Mouse (Mus musculus): ENCODE results near the gene Rerg. TPM values are rescaled to one million over a fixed set of nuclear protein-coding genes. Genes with fewer than 3 reads are reported as not detected.

Rerg gene
- polyA plus RNA-seq, 1 experiment from 2014 or later = 6.9 TPM

DNA sequence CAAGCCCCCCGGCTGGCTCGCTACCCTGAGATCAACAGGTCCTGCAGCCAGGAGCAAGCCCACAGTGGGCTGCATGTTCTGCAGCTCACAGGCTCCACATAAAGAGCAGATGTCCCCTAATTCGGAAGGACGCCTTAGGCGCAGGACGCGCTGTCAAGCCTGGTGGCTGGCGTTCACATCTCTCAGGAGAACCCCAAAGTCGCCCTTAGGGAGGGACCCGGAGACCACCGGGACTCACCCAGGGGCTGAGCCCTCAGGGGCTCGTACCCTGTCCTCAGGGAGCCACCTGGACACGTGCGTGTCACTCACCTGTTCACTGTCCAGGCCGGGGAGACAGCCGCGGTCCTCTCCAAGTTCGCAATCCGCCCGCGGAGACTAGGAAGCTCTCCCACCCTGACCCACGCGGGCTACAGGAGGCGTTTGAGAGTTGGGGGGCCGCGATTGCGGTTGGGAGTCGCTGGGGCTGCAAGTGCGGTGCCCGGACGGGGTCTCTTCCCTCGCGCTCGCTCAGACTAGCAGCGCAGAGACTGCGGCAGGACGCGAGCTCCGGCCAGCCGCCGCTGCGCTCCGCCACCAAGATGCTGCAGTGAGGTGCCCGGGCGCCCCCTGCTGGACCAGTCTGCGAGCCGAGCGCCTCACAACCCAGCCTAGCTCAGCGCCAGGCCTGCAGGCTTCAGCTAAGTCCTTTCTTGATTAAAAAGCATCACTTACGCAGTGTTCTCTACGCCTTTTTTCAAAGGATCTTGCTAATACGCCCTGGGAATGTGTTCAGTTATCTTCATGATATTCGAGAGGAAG lies 927 bp downstream of the Rerg start:
- Histone ChIP-seq H3K9ac (replicated peaks) (peak overlapping the region; percentile 49), H3K36me3 (replicated peaks; ENCODE audit: insufficient read depth, low read length) (no peaks in the 10 kb centered on the region), H3K27ac (ENCODE audit: low read depth) (no peak overlapping the region; the same call in 1 of the 2 replicates), H3K9me3 (ENCODE audit: low read length) (no peaks in the 10 kb centered on the region), H3K27me3 (ENCODE audit: insufficient read depth, low read length) (peaks cover 19% of the 10 kb centered on the region), H3K4me1 (ENCODE audit: insufficient read depth) (peaks cover 3% of the 10 kb centered on the region; the same call in 1 of the 2 replicates), H3K4me3 (ENCODE audit: low read depth, low read length) (peak overlapping the region; percentile 43), H3K4me2 (ENCODE audit: low read depth, low read length) (peak overlapping the region; percentile 65)
- peak; percentile 87 for ATAC-seq
- DNase-seq = peak; percentile 89
- peak; percentile 90 for TF ChIP-seq CTCF (IDR thresholded peaks at IDR 0.05; ENCODE audit: low read depth)
- TF ChIP-seq EP300 (IDR thresholded peaks at IDR 0.05; ENCODE audit: low read depth) = no peak
- WGBS (ENCODE audit: insufficient replicate concordance) = 2% methylated on average over 52 of the region's 53 CpGs

DNA sequence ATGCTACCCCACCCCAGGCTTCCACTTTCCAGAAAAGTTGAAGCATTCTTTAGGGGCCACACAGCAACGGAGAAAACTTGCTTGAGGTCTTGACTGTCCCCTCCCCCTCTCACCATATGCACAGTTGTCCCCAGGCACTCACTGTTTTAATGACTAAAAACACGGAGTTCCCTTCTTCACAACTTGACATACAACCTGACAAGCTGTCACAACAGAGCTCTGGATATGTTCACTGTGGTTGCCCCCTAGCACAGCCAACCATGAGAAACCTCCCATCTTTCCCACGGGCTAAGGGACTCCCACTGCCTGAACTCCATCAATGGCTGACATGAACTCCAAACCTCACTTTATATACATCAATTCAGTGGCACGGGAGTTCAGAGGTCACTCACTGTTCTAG lies 3.5 kb downstream of the Rerg start:
- Histone ChIP-seq H3K9ac (replicated peaks) (no peak overlapping the region), H3K36me3 (replicated peaks; ENCODE audit: insufficient read depth, low read length) (no peaks in the 10 kb centered on the region), H3K9me3 (ENCODE audit: low read length) (no peaks in the 10 kb centered on the region), H3K27me3 (ENCODE audit: insufficient read depth, low read length) (peaks cover 19% of the 10 kb centered on the region), H3K4me1 (ENCODE audit: insufficient read depth) (peaks cover 3% of the 10 kb centered on the region; the same call in 1 of the 2 replicates), H3K4me2 (ENCODE audit: low read depth, low read length) (no peak overlapping the region), H3K27ac (ENCODE audit: low read depth) (no peak overlapping the region), H3K4me3 (ENCODE audit: low read depth, low read length) (no peak overlapping the region)
- ATAC-seq = no peak
- 50% methylated on average over 4 of the region's 4 CpGs for WGBS (ENCODE audit: insufficient replicate concordance)
- DNase-seq = no peak
- TF ChIP-seq EP300 (IDR thresholded peaks at IDR 0.05; ENCODE audit: low read depth) = no peak
- no peak for TF ChIP-seq CTCF (IDR thresholded peaks at IDR 0.05; ENCODE audit: low read depth)

DNA sequence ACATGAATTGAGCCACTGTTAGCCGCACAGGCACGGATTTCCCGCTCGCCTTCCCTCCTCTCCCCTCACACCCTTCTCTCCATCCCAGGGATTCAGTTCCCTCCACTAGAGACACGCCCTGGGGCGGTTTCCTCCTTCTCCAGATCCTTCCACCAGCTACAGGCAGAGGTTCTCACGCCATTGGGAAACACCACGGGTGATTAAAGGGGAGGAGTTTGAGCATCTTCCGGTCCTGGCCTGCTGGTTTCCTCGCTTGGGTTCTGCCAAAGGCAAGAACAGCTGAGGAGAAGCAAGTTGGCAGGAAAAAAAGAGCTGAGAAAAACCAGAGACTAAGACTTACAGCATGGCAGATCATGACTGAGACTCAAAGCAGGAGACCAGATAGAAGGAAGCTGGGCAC lies 6.7 kb downstream of the Rerg start:
- Histone ChIP-seq H3K4me3 (ENCODE audit: low read depth, low read length) (no peak overlapping the region), H3K9me3 (ENCODE audit: low read length) (no peaks in the 10 kb centered on the region), H3K27ac (ENCODE audit: low read depth) (no peak overlapping the region), H3K4me1 (ENCODE audit: insufficient read depth) (no peaks in the 10 kb centered on the region), H3K36me3 (replicated peaks; ENCODE audit: insufficient read depth, low read length) (no peaks in the 10 kb centered on the region), H3K27me3 (ENCODE audit: insufficient read depth, low read length) (peaks cover 5% of the 10 kb centered on the region; the same call in 1 of the 2 replicates), H3K9ac (replicated peaks) (no peak overlapping the region), H3K4me2 (ENCODE audit: low read depth, low read length) (no peak overlapping the region)
- DNase-seq (no peak), ATAC-seq (no peak)
- WGBS (ENCODE audit: insufficient replicate concordance) = 65% methylated on average over 10 of the region's 10 CpGs
- TF ChIP-seq CTCF (IDR thresholded peaks at IDR 0.05; ENCODE audit: low read depth) = no peak
- no peak for TF ChIP-seq EP300 (IDR thresholded peaks at IDR 0.05; ENCODE audit: low read depth)

DNA sequence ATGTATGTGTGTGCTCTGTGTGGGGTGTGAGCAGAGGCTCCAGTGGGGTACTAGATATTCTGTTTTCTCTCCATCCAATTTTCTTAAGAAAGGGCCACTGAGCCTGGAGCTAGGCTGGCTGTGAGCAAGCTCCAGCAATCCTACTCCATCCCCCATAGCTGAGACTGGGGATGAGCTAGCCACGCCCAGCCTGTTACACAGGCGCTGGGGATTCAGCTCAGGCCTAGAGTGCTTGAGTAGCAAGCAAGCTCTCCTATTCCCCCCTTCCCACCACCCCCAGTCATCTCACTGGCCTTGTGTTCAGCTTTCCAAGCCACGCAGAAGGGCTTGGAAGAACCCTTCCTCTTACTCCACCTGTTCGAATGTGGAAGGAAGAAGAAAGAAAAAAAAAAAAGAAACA lies 7.2 kb downstream of the Rerg start:
- 75% methylated on average over 4 of the region's 4 CpGs for WGBS (ENCODE audit: insufficient replicate concordance)
- Histone ChIP-seq H3K36me3 (replicated peaks; ENCODE audit: insufficient read depth, low read length) (no peaks in the 10 kb centered on the region), H3K4me1 (ENCODE audit: insufficient read depth) (no peaks in the 10 kb centered on the region), H3K27ac (ENCODE audit: low read depth) (no peak overlapping the region), H3K9ac (replicated peaks) (no peak overlapping the region), H3K4me3 (ENCODE audit: low read depth, low read length) (no peak overlapping the region), H3K4me2 (ENCODE audit: low read depth, low read length) (no peak overlapping the region), H3K27me3 (ENCODE audit: insufficient read depth, low read length) (peaks cover 1% of the 10 kb centered on the region; the same call in 1 of the 2 replicates), H3K9me3 (ENCODE audit: low read length) (no peaks in the 10 kb centered on the region)
- DNase-seq (no peak), ATAC-seq (no peak)
- TF ChIP-seq CTCF (IDR thresholded peaks at IDR 0.05; ENCODE audit: low read depth) (no peak), EP300 (IDR thresholded peaks at IDR 0.05; ENCODE audit: low read depth) (no peak)

DNA sequence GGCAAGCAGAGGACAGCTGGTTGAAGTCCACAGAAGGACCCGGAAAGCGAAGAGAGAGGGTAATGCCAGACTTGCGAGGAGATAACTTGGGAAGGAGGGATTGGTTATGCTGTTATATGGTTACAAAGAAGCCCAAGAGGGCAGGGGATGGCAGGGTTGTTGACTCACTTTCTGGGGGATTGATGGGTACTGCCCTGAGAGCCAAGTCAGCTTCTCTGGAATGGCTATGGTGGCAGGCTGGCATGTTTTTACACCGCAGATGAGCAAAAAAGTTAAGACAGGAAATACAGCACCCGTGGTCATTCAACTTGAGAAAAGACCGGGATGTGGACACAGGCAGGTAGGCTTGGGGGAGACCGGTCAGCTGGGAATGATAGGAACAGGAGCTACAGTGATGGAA lies 7.8 kb downstream of the Rerg start:
- TF ChIP-seq EP300 (IDR thresholded peaks at IDR 0.05; ENCODE audit: low read depth) (no peak), CTCF (IDR thresholded peaks at IDR 0.05; ENCODE audit: low read depth) (no peak)
- H3K9me3 ChIP-seq (ENCODE audit: low read length) = no peaks in the 10 kb centered on the region
- DNase-seq (no peak), ATAC-seq (no peak)
- H3K4me3 ChIP-seq (ENCODE audit: low read depth, low read length) = no peak overlapping the region
- H3K4me1 ChIP-seq (ENCODE audit: insufficient read depth) = no peaks in the 10 kb centered on the region
- H3K4me2 ChIP-seq (ENCODE audit: low read depth, low read length) = no peak overlapping the region
- 82% methylated on average over 7 of the region's 7 CpGs for WGBS (ENCODE audit: insufficient replicate concordance)
- no peak overlapping the region for H3K27ac ChIP-seq (ENCODE audit: low read depth)
- no peaks in the 10 kb centered on the region for H3K27me3 ChIP-seq (ENCODE audit: insufficient read depth, low read length)
- H3K9ac ChIP-seq (replicated peaks) = no peak overlapping the region
- H3K36me3 ChIP-seq (replicated peaks; ENCODE audit: insufficient read depth, low read length) = no peaks in the 10 kb centered on the region

DNA sequence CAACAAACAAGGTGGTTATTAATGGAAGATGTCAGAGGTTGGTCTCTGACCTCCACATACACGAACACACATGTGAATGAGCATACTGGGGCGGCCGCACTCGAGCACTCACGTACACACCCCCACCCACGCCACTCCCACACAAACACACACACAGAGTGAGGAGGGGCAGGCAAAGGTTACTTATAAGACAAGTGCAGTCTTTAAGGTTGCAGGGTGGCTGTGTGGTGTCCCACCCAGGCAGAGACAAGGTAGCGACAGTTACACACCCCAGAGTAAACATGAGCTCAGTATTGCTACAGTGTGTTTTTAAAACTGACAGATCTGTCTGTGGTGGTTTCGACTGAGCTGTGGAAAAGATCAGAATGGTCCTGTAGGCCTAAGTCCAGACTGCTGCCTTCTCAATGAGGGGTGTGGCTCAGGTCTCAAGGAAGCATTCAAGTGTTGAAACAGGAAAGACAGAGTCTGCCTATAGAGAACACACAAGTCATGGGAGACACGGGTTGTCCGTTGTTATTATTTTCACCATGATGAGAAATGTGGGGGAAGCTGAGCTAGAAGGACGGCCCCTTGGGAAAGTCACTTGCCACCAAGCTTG lies 8.7 kb downstream of the Rerg start:
- Histone ChIP-seq H3K27me3 (ENCODE audit: insufficient read depth, low read length) (no peaks in the 10 kb centered on the region), H3K4me2 (ENCODE audit: low read depth, low read length) (no peak overlapping the region), H3K4me3 (ENCODE audit: low read depth, low read length) (no peak overlapping the region), H3K27ac (ENCODE audit: low read depth) (no peak overlapping the region), H3K36me3 (replicated peaks; ENCODE audit: insufficient read depth, low read length) (no peaks in the 10 kb centered on the region), H3K9ac (replicated peaks) (no peak overlapping the region), H3K9me3 (ENCODE audit: low read length) (no peaks in the 10 kb centered on the region), H3K4me1 (ENCODE audit: insufficient read depth) (no peaks in the 10 kb centered on the region)
- ATAC-seq (no peak), DNase-seq (no peak)
- 67% methylated on average over 11 of the region's 11 CpGs for WGBS (ENCODE audit: insufficient replicate concordance)
- TF ChIP-seq CTCF (IDR thresholded peaks at IDR 0.05; ENCODE audit: low read depth) (no peak), EP300 (IDR thresholded peaks at IDR 0.05; ENCODE audit: low read depth) (no peak)
